Mouse (Mus musculus): Measurements from ENCODE around the gene Acadl. TPM values are rescaled to one million over a fixed set of nuclear protein-coding genes. Genes with fewer than 3 reads are reported as not detected.

Acadl gene
- total and polyA plus RNA-seq, 2 experiments from 2014 or later, result 267 to 1,733 TPM

DNA sequence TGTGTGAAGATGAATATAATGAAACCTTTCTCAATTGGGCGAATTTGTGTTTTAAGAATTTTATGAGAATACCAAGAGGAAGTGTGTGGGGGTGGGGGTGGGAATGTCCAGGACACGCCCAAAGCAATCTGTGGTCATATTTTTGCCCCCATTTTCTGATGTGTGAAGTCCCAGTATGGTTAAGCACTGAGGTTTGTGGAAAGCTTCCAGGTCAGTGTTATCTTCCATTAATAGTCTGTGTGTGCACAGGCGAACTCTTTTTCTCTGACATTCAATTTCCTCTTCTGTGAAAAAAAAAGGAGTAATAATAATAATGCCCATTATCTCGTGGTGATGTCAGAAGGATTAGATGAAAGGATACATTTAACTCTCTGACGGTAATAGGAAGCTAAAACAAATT, 33.5 kb upstream of the Acadl start:
- H3K27ac ChIP-seq (ENCODE audit: low read depth), result no peak overlapping the region
- H3K9me3 ChIP-seq (replicated peaks; ENCODE audit: control insufficient read depth, low read length), result no peaks in the 10 kb centered on the region
- ATAC-seq (ENCODE audit: insufficient read depth, low read depth) (peak; percentile 27; the same call in 1 of the 2 replicates), DNase-seq (ENCODE audit: low spot score) (peak; percentile 41)
- peak overlapping the region; percentile 31 for H3K4me3 ChIP-seq (ENCODE audit: low read depth, low read length)
- H3K27me3 ChIP-seq (ENCODE audit: control insufficient read depth, insufficient read depth, low read length), result no peaks in the 10 kb centered on the region
- H3K36me3 ChIP-seq (replicated peaks; ENCODE audit: control insufficient read depth, insufficient read depth, low read length), result no peaks in the 10 kb centered on the region
- 29% methylated on average over 5 of the region's 5 CpGs for WGBS
- TF ChIP-seq CTCF (IDR thresholded peaks at IDR 0.05; ENCODE audit: low read depth) (no peak), EP300 (IDR thresholded peaks at IDR 0.05; ENCODE audit: low read depth) (no peak)
- H3K9ac ChIP-seq (replicated peaks; ENCODE audit: low read depth, low read length), result no peak overlapping the region
- 0 out of 2 replicates have a peak, but pooled peaks cover 5% of the 10 kb centered on the region for H3K4me1 ChIP-seq (ENCODE audit: control insufficient read depth, insufficient read depth)
- peak overlapping the region; percentile 59 for H3K4me2 ChIP-seq (ENCODE audit: low read depth, low read length)

DNA sequence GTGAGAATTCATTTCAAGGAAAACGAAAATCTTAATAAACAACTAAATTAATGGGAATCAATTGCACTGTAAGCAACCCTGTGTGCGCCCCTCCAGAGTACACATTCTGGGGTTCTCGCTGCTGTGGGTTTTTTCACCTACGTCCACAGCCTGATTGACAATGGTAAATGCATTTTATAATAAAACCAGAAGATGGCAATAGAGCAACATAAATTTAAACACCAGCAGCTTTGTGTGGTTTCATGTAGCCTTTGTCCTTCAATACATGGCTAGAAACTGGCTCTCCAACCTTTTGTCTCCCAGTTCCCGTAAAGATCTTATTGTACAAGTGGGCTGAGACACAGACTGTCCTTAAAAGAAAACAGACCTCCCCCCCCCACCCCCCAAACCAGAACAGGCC, 33.0 kb upstream of the Acadl start:
- TF ChIP-seq CTCF (IDR thresholded peaks at IDR 0.05; ENCODE audit: low read depth) (peak; percentile 60), EP300 (IDR thresholded peaks at IDR 0.05; ENCODE audit: low read depth) (no peak)
- Histone ChIP-seq H3K9ac (replicated peaks; ENCODE audit: low read depth, low read length) (0 out of 2 replicates have a peak overlapping the region, but pooled peaks have one; percentile 20), H3K4me3 (ENCODE audit: low read depth, low read length) (peak overlapping the region; percentile 31), H3K36me3 (replicated peaks; ENCODE audit: control insufficient read depth, insufficient read depth, low read length) (no peaks in the 10 kb centered on the region), H3K9me3 (replicated peaks; ENCODE audit: control insufficient read depth, low read length) (no peaks in the 10 kb centered on the region), H3K4me1 (ENCODE audit: control insufficient read depth, insufficient read depth) (0 out of 2 replicates have a peak, but pooled peaks cover 5% of the 10 kb centered on the region), H3K27ac (ENCODE audit: low read depth) (no peak overlapping the region), H3K4me2 (ENCODE audit: low read depth, low read length) (peak overlapping the region; percentile 59), H3K27me3 (ENCODE audit: control insufficient read depth, insufficient read depth, low read length) (no peaks in the 10 kb centered on the region)
- 12% methylated on average over 5 of the region's 5 CpGs for WGBS
- ATAC-seq (ENCODE audit: insufficient read depth, low read depth) (peak; percentile 83), DNase-seq (ENCODE audit: low spot score) (peak; percentile 85)

DNA sequence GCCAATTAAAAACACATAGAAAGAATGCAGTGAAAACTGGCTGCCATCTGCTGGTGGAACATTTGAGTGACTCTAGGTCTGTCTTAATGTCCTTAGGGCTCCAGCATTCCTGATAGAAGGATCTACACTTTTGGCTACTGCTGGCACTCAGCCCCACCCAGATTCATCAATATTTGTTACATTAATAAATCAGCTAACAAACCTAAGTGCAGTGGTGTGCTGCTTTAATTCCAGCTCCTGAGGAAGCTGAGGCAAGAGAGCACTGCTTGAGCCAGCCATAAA, 32.7 kb upstream of the Acadl start:
- H3K4me1 ChIP-seq (ENCODE audit: control insufficient read depth, insufficient read depth), result 0 out of 2 replicates have a peak, but pooled peaks cover 5% of the 10 kb centered on the region
- peak overlapping the region; percentile 59 for H3K4me2 ChIP-seq (ENCODE audit: low read depth, low read length)
- DNase-seq (ENCODE audit: low spot score) (peak; percentile 63), ATAC-seq (ENCODE audit: insufficient read depth, low read depth) (peak; percentile 86)
- H3K36me3 ChIP-seq (replicated peaks; ENCODE audit: control insufficient read depth, insufficient read depth, low read length), result no peaks in the 10 kb centered on the region
- H3K9me3 ChIP-seq (replicated peaks; ENCODE audit: control insufficient read depth, low read length), result no peaks in the 10 kb centered on the region
- H3K27me3 ChIP-seq (ENCODE audit: control insufficient read depth, insufficient read depth, low read length), result no peaks in the 10 kb centered on the region
- TF ChIP-seq EP300 (IDR thresholded peaks at IDR 0.05; ENCODE audit: low read depth) (no peak), CTCF (IDR thresholded peaks at IDR 0.05; ENCODE audit: low read depth) (peak; percentile 75)
- 0 out of 2 replicates have a peak overlapping the region, but pooled peaks have one; percentile 20 for H3K9ac ChIP-seq (replicated peaks; ENCODE audit: low read depth, low read length)
- H3K27ac ChIP-seq (ENCODE audit: low read depth), result no peak overlapping the region
- peak overlapping the region; percentile 31 for H3K4me3 ChIP-seq (ENCODE audit: low read depth, low read length)

DNA sequence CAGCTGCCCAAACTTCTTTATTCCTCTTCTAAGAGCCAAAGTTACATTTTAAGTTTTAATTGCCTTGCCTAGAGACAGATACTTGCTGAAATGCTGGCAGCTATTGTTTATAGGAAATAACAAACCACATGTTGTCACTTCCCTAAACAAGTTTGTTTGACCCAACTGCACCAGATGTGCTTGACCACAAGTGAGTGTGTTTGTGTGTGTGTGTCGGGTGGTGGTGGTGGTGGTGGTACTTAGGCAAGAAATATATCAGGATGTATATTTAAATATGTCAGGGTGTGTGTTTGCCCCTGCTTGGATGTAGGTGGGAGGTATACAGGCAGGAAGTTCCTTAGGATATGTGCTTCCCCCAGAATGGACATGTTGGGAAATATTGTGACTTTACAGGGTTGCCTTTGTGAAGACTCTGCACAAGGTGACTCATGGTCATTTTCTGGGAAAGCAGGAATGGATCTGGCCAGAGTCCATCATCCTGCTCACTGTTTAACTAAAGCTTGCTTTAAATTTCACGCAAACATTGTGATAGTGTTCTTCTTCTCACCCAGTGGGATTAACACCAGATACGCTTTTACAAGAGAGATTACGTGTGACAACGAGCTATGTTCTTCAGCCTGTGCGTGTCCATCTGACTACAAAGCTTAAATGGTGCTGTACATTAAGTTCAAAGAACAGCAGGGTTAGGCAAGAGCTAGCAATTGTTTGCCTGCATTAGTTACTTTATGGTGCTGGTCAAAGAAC, 32.2 kb upstream of the Acadl start:
- no peak for ATAC-seq (ENCODE audit: insufficient read depth, low read depth)

DNA sequence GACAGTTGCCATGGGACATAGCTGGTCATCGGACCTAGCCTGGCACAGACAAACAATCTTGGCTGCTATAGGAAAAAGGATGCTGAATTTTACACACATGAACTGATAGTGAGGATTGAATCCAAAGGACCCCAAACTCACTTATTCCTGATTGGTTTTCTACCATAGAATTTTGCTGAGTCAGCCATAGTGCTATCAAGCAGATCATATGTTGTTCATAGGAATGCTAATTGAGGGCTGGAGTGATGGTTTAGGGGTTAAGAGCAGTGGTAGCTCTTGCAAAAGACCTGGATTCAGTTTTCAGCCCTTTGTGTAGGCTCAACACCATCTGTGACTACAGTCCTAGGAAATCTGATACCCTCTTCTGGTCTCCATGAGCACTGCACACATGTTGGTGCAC, 24.1 kb upstream of the Acadl start:
- 93% methylated on average over 1 of the region's 1 CpGs for WGBS
- no peak for TF ChIP-seq EP300 (IDR thresholded peaks at IDR 0.05; ENCODE audit: low read depth)
- TF ChIP-seq CTCF (IDR thresholded peaks at IDR 0.05; ENCODE audit: low read depth), result no peak
- DNase-seq (ENCODE audit: low spot score) (no peak), ATAC-seq (ENCODE audit: insufficient read depth, low read depth) (no peak)
- H3K27ac ChIP-seq (ENCODE audit: low read depth), result no peak overlapping the region
- H3K9me3 ChIP-seq (replicated peaks; ENCODE audit: control insufficient read depth, low read length), result no peaks in the 10 kb centered on the region
- H3K27me3 ChIP-seq (ENCODE audit: control insufficient read depth, insufficient read depth, low read length), result no peaks in the 10 kb centered on the region
- no peak overlapping the region for H3K4me3 ChIP-seq (ENCODE audit: low read depth, low read length)
- no peak overlapping the region for H3K4me2 ChIP-seq (ENCODE audit: low read depth, low read length)
- H3K4me1 ChIP-seq (ENCODE audit: control insufficient read depth, insufficient read depth), result no peaks in the 10 kb centered on the region
- no peaks in the 10 kb centered on the region for H3K36me3 ChIP-seq (replicated peaks; ENCODE audit: control insufficient read depth, insufficient read depth, low read length)
- H3K9ac ChIP-seq (replicated peaks; ENCODE audit: low read depth, low read length), result no peak overlapping the region

More for the DNA sequence above, 32.2 kb upstream of the Acadl start:
- no peaks in the 10 kb centered on the region for H3K27me3 ChIP-seq (ENCODE audit: control insufficient read depth, insufficient read depth, low read length)
- H3K4me3 ChIP-seq (ENCODE audit: low read depth, low read length), result no peak overlapping the region
- peak overlapping the region; percentile 59 for H3K4me2 ChIP-seq (ENCODE audit: low read depth, low read length)
- TF ChIP-seq EP300 (IDR thresholded peaks at IDR 0.05; ENCODE audit: low read depth) (no peak), CTCF (IDR thresholded peaks at IDR 0.05; ENCODE audit: low read depth) (no peak)
- H3K36me3 ChIP-seq (replicated peaks; ENCODE audit: control insufficient read depth, insufficient read depth, low read length), result no peaks in the 10 kb centered on the region
- H3K9ac ChIP-seq (replicated peaks; ENCODE audit: low read depth, low read length), result no peak overlapping the region
- WGBS, result 50% methylated on average over 6 of the region's 6 CpGs
- H3K9me3 ChIP-seq (replicated peaks; ENCODE audit: control insufficient read depth, low read length), result no peaks in the 10 kb centered on the region
- H3K27ac ChIP-seq (ENCODE audit: low read depth), result no peak overlapping the region
- H3K4me1 ChIP-seq (ENCODE audit: control insufficient read depth, insufficient read depth), result 0 out of 2 replicates have a peak, but pooled peaks cover 5% of the 10 kb centered on the region
- no peak for DNase-seq (ENCODE audit: low spot score)

DNA sequence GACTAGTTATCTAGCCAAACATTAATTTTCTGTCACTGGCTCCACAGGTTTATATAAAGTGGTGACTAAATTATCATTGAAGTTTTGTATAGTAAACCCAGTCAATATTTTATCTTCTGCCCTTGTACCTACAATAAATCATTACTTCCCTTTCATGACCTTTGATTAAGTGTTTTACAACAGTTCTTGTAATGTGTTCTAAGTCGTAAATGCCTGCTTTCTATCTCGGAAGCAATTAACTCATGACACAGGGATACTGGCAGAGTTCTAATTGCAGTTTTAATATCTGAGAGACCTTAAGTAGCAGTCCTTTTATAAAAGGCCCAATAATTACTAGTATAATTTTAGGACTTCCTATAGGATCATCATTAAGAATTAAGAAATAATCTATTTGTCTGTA, 17.1 kb upstream of the Acadl start:
- H3K4me2 ChIP-seq (ENCODE audit: low read depth, low read length), result no peak overlapping the region
- H3K9me3 ChIP-seq (replicated peaks; ENCODE audit: control insufficient read depth, low read length), result no peaks in the 10 kb centered on the region
- no peak for ATAC-seq (ENCODE audit: insufficient read depth, low read depth)
- no peak overlapping the region for H3K4me3 ChIP-seq (ENCODE audit: low read depth, low read length)
- no peak overlapping the region for H3K9ac ChIP-seq (replicated peaks; ENCODE audit: low read depth, low read length)
- TF ChIP-seq EP300 (IDR thresholded peaks at IDR 0.05; ENCODE audit: low read depth) (no peak), CTCF (IDR thresholded peaks at IDR 0.05; ENCODE audit: low read depth) (no peak)
- H3K36me3 ChIP-seq (replicated peaks; ENCODE audit: control insufficient read depth, insufficient read depth, low read length), result no peaks in the 10 kb centered on the region
- 82% methylated on average over 2 of the region's 2 CpGs for WGBS
- no peaks in the 10 kb centered on the region for H3K27me3 ChIP-seq (ENCODE audit: control insufficient read depth, insufficient read depth, low read length)
- no peak overlapping the region for H3K27ac ChIP-seq (ENCODE audit: low read depth)
- no peak for DNase-seq (ENCODE audit: low spot score)
- no peaks in the 10 kb centered on the region for H3K4me1 ChIP-seq (ENCODE audit: control insufficient read depth, insufficient read depth)

Measured in heart, postnatal 0 days (tissue).